Mouse (Mus musculus) neural tube, embryonic 13.5 days (tissue): Measurements from ENCODE around the gene Spatc1l. TPM values are rescaled to one million over a fixed set of nuclear protein-coding genes. Genes with fewer than 3 reads are reported as not detected.

Experiments
- ATAC-seq: fragments of 200-750 bp; cut with Nextera tagmentation; 2 replicates; pipeline ENCODE4 v1.8.0; 2017; ENCODE audit warnings: low read depth, mild to moderate bottlenecking, moderate TSS enrichment, moderate library complexity
- H3K27ac ChIP-seq: fragments of 300-500 bp; sonication (generic); replicated peaks from 2 replicates; pipeline ENCODE4 v1.5.1; 2015; ENCODE audit warnings: moderate library complexity, mild to moderate bottlenecking, inconsistent platforms
- H3K27me3 ChIP-seq: fragments of 300-500 bp; sonication (generic); 2 replicates; pipeline ENCODE4 v1.6.1; 2015; ENCODE audit warnings: mild to moderate bottlenecking, inconsistent platforms
- H3K36me3 ChIP-seq: fragments of 300-500 bp; sonication (generic); 2 replicates; pipeline ENCODE4 v1.6.1; 2015; ENCODE audit warnings: mild to moderate bottlenecking, inconsistent platforms
- H3K4me1 ChIP-seq: fragments of 300-500 bp; sonication (generic); replicated peaks from 2 replicates; pipeline ENCODE4 v1.6.1; 2015; ENCODE audit warnings: inconsistent platforms
- H3K4me2 ChIP-seq: fragments of 300-500 bp; sonication (generic); 2 replicates; pipeline ENCODE4 v1.6.1; 2015; ENCODE audit warnings: inconsistent platforms, mild to moderate bottlenecking, moderate library complexity
- H3K4me3 ChIP-seq: fragments of 300-500 bp; sonication (generic); 2 replicates; pipeline ENCODE4 v1.5.1; 2015; ENCODE audit warnings: mild to moderate bottlenecking, inconsistent platforms
- H3K9ac ChIP-seq: fragments of 300-500 bp; sonication (generic); 2 replicates; pipeline ENCODE4 v1.6.1; 2015; ENCODE audit warnings: moderate library complexity, mild to moderate bottlenecking, inconsistent platforms
- H3K9me3 ChIP-seq: fragments of 300-500 bp; sonication (generic); 2 replicates; pipeline ENCODE4 v1.6.1; 2016; ENCODE audit warnings: inconsistent platforms
- WGBS: fragments of 180-500 bp; shearing (Covaris S2); methylation state at CpG from one replicate; pipeline ENCODE4 v1.1.7; 2015; 5-methylcytosine and 5-hydroxymethylcytosine counted together
- polyA plus RNA-seq: library from polyadenylated mRNA; unstranded; fragments of >200 nt; fragmentation: Nextera tagmentation; extraction: Ambion mirVana; gene quantifications from 2 replicates; pipeline ENCODE4 v1.2.1, GENCODE M21; 2015

Spatc1l gene
- polyA plus RNA-seq, 1 experiment from 2014 or later, result not detected

DNA sequence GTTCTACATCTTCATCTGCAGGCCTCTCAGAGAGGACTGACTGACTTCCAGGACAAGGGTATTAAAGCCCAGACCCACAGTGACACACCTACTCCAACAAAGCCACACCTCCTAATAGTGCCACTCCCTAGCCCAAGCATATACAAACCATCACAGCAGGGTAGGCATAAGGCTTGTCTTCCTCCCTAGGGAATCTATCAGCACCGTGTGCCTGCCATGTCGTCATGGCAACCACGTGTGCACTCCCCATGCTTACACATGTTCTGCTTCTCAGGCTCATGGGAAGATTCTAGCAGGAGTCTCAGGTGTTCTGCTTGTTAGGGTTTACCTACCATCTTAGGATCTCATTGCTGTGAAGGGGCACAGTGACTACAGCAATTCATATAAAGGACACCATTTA is 10.5 kb upstream of the Spatc1l start:
- no peak overlapping the region for H3K4me3 ChIP-seq
- H3K4me2 ChIP-seq, result no peak overlapping the region
- ATAC-seq, result no peak
- H3K9ac ChIP-seq, result no peak overlapping the region
- 73% methylated on average over 3 of the region's 3 CpGs for WGBS
- H3K27me3 ChIP-seq, result no peaks in the 10 kb centered on the region
- no peaks in the 10 kb centered on the region for H3K9me3 ChIP-seq
- H3K27ac ChIP-seq, result no peak overlapping the region
- peaks cover 92% of the 10 kb centered on the region for H3K36me3 ChIP-seq
- no peaks in the 10 kb centered on the region for H3K4me1 ChIP-seq

DNA sequence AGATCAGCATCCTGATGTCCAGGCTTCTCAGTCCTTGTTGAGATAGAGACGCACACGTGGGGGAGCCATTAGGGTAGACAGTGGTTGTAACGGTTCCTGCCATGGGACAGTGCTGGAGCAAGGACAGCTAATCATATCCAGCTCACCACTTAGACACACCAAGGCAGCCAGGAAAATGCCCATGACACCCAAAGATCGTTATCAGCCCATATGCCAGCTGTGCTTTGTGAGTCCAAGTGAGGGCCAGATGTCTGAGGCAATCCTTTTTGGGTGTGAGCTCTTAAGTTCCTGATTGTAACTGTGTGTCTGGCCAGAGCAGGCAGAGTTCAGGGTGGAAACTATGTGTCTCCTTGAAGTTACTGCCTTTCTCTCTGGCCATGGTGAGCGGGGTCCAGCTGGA is 8.0 kb upstream of the Spatc1l start:
- Histone ChIP-seq H3K4me3 (no peak overlapping the region), H3K4me2 (no peak overlapping the region), H3K27ac (no peak overlapping the region), H3K9ac (no peak overlapping the region), H3K9me3 (no peaks in the 10 kb centered on the region), H3K36me3 (peaks cover 68% of the 10 kb centered on the region), H3K4me1 (no peaks in the 10 kb centered on the region), H3K27me3 (no peaks in the 10 kb centered on the region)
- ATAC-seq, result no peak
- 97% methylated on average over 5 of the region's 5 CpGs for WGBS

DNA sequence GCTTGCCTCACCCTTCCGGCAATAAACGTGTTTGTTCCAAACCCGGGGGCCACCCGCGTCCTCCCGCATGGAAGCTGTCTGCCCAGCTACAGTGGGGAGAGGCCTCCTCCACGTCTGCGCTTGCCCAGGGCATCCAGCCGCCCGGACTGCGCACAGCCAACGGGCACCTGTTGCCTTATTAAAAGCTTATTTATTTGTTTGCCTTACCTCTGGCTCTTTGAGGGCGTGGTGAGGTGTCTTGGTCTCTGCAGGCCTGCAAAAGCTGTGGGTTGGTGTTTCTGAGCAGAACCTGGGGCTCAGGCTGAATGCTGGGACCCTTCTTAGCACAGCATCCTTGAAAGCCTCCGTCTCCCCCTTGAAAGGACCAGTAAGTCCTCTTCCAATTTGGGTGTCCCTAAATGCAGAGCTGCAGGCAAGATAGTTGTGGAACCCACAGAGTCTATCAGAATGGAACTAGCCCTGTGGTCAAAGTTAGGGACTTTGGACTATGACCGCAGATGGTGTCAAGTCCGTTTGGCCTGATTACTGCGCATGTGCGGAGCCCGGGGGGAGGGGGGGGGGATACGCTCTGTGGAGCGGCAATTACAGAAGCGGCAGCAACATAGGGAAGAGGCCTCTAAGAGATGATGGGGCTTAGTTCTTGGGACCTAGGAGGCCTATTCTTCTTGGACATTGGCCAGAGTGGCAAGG is 8.1 kb downstream of the Spatc1l start:
- no peak overlapping the region for H3K9ac ChIP-seq
- H3K27me3 ChIP-seq, result no peaks in the 10 kb centered on the region
- H3K4me1 ChIP-seq, result no peaks in the 10 kb centered on the region
- no peak overlapping the region for H3K4me2 ChIP-seq
- H3K4me3 ChIP-seq, result no peak overlapping the region
- H3K27ac ChIP-seq, result no peak overlapping the region
- ATAC-seq, result no peak
- 89% methylated on average over 22 of the region's 22 CpGs for WGBS
- H3K36me3 ChIP-seq, result no peaks in the 10 kb centered on the region
- no peaks in the 10 kb centered on the region for H3K9me3 ChIP-seq

DNA sequence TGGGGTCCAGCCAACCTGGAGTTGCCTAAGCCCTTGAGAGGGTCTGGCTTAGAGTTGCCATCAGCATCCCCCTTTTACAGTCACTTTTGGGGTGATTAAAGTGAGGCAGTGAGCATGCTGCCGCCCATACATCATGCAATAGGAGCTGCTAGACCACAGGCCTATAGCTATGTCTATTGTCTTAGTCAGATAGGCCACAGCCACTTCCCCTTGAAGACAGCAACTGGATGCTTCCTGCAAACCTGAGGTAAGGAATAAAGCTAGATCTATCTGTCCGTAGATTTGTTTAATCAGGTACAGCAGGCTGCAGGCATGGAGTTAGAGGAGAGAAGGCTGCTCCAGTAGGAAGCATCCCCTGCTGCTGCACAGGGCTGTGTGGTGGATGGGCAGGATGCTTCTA is 9.0 kb downstream of the Spatc1l start:
- WGBS, result 80% methylated on average over 2 of the region's 2 CpGs
- Histone ChIP-seq H3K36me3 (no peaks in the 10 kb centered on the region), H3K4me2 (no peak overlapping the region), H3K27me3 (no peaks in the 10 kb centered on the region), H3K4me1 (no peaks in the 10 kb centered on the region), H3K27ac (no peak overlapping the region), H3K4me3 (no peak overlapping the region), H3K9ac (no peak overlapping the region), H3K9me3 (no peaks in the 10 kb centered on the region)
- ATAC-seq, result no peak

DNA sequence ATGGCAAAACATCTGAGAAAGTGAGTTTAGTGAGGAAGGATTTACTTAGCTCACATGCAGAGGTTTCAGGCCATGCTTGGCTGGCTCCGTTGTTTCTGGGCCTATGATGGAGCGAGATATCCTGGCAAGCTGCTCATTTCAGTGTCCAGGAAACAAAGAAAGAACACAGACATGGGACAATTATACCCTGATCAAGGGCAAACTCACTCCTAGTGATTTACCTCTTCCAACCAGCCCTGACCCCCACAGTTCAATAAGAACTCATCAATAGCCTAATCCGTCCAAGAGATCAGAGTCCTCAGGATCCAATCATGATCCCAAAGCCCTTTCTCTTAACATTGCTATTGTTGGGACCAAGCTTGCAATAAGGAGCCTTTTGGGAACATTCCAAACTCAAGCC is 10.1 kb downstream of the Spatc1l start:
- Histone ChIP-seq H3K36me3 (no peaks in the 10 kb centered on the region), H3K27me3 (no peaks in the 10 kb centered on the region), H3K4me1 (no peaks in the 10 kb centered on the region), H3K9ac (no peak overlapping the region), H3K4me2 (no peak overlapping the region), H3K4me3 (no peak overlapping the region), H3K27ac (no peak overlapping the region), H3K9me3 (no peaks in the 10 kb centered on the region)
- ATAC-seq, result no peak
- WGBS, result 71% methylated on average over 3 of the region's 3 CpGs

DNA sequence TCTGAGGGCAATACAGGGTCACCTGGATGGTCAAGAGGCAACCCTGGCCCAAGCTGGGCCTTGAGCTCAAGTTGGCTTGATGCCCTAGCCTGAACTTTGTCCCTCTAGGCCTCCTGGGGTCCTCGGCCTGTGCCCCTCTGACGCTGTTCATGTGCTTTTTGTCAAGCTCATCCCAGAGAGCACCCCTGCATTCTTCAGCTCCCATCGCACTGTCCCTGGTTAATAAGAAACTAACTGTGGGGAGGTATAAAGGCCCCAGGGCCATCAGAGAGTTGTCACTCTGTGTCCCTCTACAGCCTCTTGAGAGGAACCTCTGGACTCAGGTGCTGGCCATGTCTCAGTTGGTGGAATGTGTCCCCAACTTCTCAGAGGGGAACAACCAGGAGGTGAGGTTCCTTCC is 13.3 kb downstream of the Spatc1l start, which contains the start of gene Ftcd:
Gene Ftcd, plus strand, starts transcription at position 275 of the 400 bp plus-strand sequence.
- H3K9me3 ChIP-seq, result no peaks in the 10 kb centered on the region
- 68% methylated on average over 3 of the region's 3 CpGs for WGBS

DNA sequence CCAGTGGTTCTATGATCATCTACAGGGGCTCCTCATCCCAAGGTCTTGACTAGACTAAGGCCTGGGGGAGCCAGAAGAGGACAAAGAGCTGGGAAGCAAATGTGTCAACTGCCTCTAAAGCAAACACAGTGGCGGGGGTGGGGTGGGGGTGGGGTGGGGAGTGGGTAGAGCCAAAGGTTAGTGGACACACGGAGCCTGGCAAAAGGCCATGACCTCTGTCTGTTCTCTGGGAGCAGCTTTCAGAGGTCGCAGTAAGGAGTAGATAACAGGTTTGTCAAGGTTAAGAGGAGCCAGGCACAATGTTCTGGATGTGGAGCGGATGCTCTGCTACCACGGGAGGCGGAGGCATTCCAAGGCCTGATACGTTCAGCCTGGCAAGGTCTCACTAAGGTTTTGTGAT is 14.8 kb downstream of the Spatc1l start:
- WGBS, result 86% methylated on average over 7 of the region's 7 CpGs
- Histone ChIP-seq H3K9me3 (no peaks in the 10 kb centered on the region), H3K27ac (no peak overlapping the region), H3K4me3 (no peak overlapping the region), H3K9ac (no peak overlapping the region), H3K36me3 (no peaks in the 10 kb centered on the region), H3K4me2 (no peak overlapping the region), H3K4me1 (no peaks in the 10 kb centered on the region), H3K27me3 (no peaks in the 10 kb centered on the region)
- ATAC-seq, result no peak

More for the DNA sequence above, 13.3 kb downstream of the Spatc1l start, which contains the start of gene Ftcd:
- no peak within 1 kb of the TSS for H3K4me3 ChIP-seq
- no peak within 1 kb of the TSS for H3K27ac ChIP-seq
- no peak for ATAC-seq
- no peaks in the 10 kb centered on the region for H3K4me1 ChIP-seq
- H3K4me2 ChIP-seq, result no peak within 1 kb of the TSS
- H3K9ac ChIP-seq, result no peak within 1 kb of the TSS
- H3K27me3 ChIP-seq, result no peaks in the 10 kb centered on the region
- H3K36me3 ChIP-seq, result no peaks in the 10 kb centered on the region

DNA sequence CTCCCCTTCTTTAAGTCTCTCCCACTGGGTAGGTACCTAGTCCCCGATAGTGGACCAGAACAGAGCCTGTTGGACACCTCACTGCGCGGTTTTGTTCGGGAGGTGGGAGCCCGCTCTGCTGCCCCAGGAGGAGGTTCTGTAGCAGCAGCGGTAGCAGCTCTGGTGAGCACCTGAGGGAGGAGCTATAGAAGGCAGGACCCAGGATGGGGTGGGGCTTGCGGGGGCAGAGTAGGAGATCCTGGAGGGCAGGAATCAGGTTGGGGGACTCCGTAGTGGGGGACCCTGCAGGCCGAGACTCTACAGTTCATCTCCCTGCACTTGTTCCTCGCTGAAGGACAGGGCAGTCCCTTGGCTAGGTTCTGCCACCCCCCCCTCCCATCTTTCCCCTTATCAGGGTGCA is 22.1 kb downstream of the Spatc1l start:
- H3K9ac ChIP-seq, result no peak overlapping the region
- H3K27me3 ChIP-seq, result peaks cover 10% of the 10 kb centered on the region
- no peak overlapping the region for H3K4me2 ChIP-seq
- no peaks in the 10 kb centered on the region for H3K36me3 ChIP-seq
- H3K27ac ChIP-seq, result no peak overlapping the region
- no peak for ATAC-seq
- 0 out of 2 replicates have a peak, but pooled peaks cover 4% of the 10 kb centered on the region for H3K4me1 ChIP-seq
- H3K9me3 ChIP-seq, result no peaks in the 10 kb centered on the region
- H3K4me3 ChIP-seq, result no peak overlapping the region
- 20% methylated on average over 10 of the region's 10 CpGs for WGBS

DNA sequence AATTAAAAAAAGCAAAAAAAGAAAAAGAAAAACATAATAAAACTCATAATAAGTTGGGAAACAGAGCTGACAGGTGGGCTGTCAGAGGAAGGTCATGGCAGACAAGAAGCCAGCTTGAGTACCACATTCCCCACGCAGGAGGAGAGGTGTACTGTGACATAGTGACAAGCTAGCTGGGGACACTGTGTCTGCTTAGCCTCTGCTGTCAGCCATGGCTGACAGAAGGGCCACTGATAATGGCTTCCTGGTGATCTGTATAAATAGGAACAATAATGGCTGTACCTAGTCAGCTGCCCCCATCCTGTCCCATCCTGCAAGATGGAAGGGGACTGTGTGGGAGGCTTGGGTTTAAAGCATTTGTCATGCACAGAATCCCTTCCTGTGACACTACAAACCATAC is 24.1 kb downstream of the Spatc1l start:
- ATAC-seq, result no peak
- H3K27ac ChIP-seq, result no peak overlapping the region
- H3K36me3 ChIP-seq, result no peaks in the 10 kb centered on the region
- no peaks in the 10 kb centered on the region for H3K9me3 ChIP-seq
- no peak overlapping the region for H3K4me3 ChIP-seq
- 0 out of 2 replicates have a peak, but pooled peaks cover 4% of the 10 kb centered on the region for H3K4me1 ChIP-seq
- no peak overlapping the region for H3K4me2 ChIP-seq
- WGBS, result 66% methylated on average over 1 of the region's 1 CpGs
- no peak overlapping the region for H3K9ac ChIP-seq
- H3K27me3 ChIP-seq, result peaks cover 10% of the 10 kb centered on the region

DNA sequence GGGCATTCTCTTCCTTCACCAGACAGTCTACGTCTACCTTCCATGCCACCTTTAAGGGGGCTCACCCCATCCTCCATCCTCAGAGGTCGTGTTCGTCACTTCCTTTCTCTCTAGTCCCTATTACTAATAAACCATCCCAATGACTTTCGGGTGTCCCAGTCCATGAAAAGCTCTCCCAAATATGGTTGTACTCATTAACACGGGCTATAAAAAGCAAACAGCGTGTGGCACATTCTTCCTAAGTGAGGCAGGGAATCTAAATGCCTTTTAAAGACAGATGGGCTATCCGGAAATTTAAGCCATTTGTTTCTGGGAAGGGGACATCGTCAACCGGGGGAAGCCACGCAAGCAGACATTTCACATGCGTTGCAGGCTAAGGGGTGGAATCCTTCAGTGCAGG is 28.1 kb downstream of the Spatc1l start:
- Histone ChIP-seq H3K4me3 (no peak overlapping the region), H3K27me3 (no peaks in the 10 kb centered on the region), H3K9ac (no peak overlapping the region), H3K36me3 (no peaks in the 10 kb centered on the region), H3K27ac (no peak overlapping the region), H3K9me3 (no peaks in the 10 kb centered on the region), H3K4me2 (no peak overlapping the region), H3K4me1 (no peaks in the 10 kb centered on the region)
- 59% methylated on average over 11 of the region's 11 CpGs for WGBS
- ATAC-seq, result no peak

DNA sequence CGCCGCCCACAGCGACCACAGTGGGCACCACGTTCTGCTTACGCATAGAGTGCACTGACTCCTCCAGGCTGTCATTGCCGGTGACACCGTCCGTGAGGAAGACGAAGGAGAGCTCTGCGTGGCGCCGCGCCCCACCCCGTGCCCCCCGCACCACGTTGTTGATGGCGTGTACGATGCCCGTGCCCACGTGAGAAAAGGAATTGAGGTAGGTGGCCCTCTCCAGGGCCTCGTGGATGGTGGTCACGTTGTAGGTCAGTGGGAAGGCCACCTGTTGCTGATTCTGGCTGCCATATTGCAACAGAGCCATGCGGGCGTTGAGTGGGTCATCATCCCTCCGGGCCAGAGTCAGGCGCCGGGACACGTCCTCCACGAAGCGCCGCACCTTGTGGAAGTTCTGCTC is 34.3 kb downstream of the Spatc1l start:
- no peak overlapping the region for H3K4me3 ChIP-seq
- WGBS, result 92% methylated on average over 31 of the region's 31 CpGs
- H3K27ac ChIP-seq, result no peak overlapping the region
- no peaks in the 10 kb centered on the region for H3K4me1 ChIP-seq
- no peaks in the 10 kb centered on the region for H3K36me3 ChIP-seq
- H3K9ac ChIP-seq, result no peak overlapping the region
- no peak overlapping the region for H3K4me2 ChIP-seq
- ATAC-seq, result no peak
- H3K9me3 ChIP-seq, result no peaks in the 10 kb centered on the region
- H3K27me3 ChIP-seq, result no peaks in the 10 kb centered on the region

DNA sequence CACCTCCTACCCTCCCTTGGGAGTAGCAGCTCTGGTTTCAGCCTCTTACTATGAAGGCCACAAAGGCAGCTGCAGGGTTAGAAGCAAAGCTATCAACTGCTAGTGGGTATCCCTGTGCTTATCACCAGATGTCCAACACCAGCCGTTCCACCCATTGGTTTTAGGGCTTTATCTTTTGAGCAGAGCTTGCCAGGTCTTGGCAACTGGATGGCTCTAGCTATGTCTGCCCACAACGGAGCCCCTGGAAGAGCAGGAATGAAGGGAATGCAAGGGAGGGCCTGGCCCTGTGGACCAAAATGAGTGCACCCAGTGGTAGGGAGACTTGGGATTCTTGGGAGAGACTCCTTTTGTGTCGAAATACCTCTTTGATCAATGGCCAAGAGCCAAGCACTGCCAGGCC is 40.6 kb downstream of the Spatc1l start:
- no peaks in the 10 kb centered on the region for H3K36me3 ChIP-seq
- H3K27ac ChIP-seq, result no peak overlapping the region
- H3K4me3 ChIP-seq, result no peak overlapping the region
- no peak overlapping the region for H3K9ac ChIP-seq
- no peaks in the 10 kb centered on the region for H3K27me3 ChIP-seq
- ATAC-seq, result no peak
- 88% methylated on average over 3 of the region's 3 CpGs for WGBS
- no peaks in the 10 kb centered on the region for H3K9me3 ChIP-seq
- H3K4me2 ChIP-seq, result no peak overlapping the region
- no peaks in the 10 kb centered on the region for H3K4me1 ChIP-seq

DNA sequence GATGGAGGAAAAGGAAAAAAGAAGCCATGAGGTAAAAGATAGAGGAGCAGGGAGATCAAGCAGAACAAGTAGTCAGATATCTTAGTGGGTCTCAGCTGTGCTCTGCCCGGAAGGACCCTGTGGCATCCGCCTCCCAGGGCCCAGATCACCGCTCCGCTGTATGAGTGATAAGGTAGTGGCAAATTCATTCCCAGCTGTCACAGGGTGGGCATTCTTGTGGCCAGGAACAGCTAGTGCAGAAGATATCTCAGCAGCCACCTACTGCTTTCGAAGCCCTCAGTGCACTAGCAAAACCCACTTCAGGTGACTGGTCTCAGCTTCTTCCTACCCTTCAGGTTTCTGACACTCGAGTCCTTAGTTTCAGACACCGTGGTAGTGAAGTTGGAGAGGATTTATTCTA is 50.4 kb downstream of the Spatc1l start:
- no peak for ATAC-seq
- Histone ChIP-seq H3K27me3 (no peaks in the 10 kb centered on the region), H3K27ac (no peak overlapping the region), H3K4me1 (no peaks in the 10 kb centered on the region), H3K36me3 (0 out of 2 replicates have a peak, but pooled peaks cover 3% of the 10 kb centered on the region), H3K4me2 (no peak overlapping the region), H3K4me3 (no peak overlapping the region), H3K9ac (no peak overlapping the region), H3K9me3 (no peaks in the 10 kb centered on the region)
- 93% methylated on average over 7 of the region's 7 CpGs for WGBS
